Mouse (Mus musculus): ENCODE measurements around the gene Tas2r105. TPM values are rescaled to one million over a fixed set of nuclear protein-coding genes. Genes with fewer than 3 reads are reported as not detected.

Gene Tas2r105
- not detected in 2 replicates for total RNA-seq (2012; rRNA removed)
- total RNA-seq (2014; rRNA removed) = not detected in 2 replicates
- not detected in 2 replicates for polyA plus RNA-seq (2012; ENCODE audit: insufficient read length, low read depth)

- no peaks in the 10 kb centered on the region for H3K79me2 ChIP-seq (replicated peaks; ENCODE audit: control insufficient read depth, extremely low read depth, insufficient read depth, poor library complexity, severe bottlenecking)
- in situ Hi-C loops (cut with MboI; ENCODE audit: low pct_ligation_motif_present, low pct_unique_long_range_greater_than_20kb, low sequenced_read_pairs) (no loop called here), dilution Hi-C loops (cut with MboI; ENCODE audit: extremely low pct_ligation_motif_present, extremely low pct_unique_long_range_greater_than_20kb, low sequenced_read_pairs) (no loop called here)
- no peak within 1 kb of the TSS for H3K9ac ChIP-seq (ENCODE audit: insufficient read depth, low read depth)
- H3K4me2 ChIP-seq (ENCODE audit: insufficient read depth, low read depth, poor library complexity, severe bottlenecking) = no peak within 1 kb of the TSS
- DNase-seq (ENCODE audit: extremely low read depth) = no peak
- H3K36me3 ChIP-seq (replicated peaks in 1 of 2; ENCODE audit: control insufficient read depth in 1 of 2, insufficient read depth in 1 of 2, low read length in 1 of 2) = no peaks in the 10 kb centered on the region
- no peak for TF ChIP-seq IRF4 (IDR thresholded peaks at IDR 0.05; ENCODE audit: low read depth, low read length)
- TF ChIP-seq POLR2AphosphoS2 (IDR thresholded peaks at IDR 0.05; ENCODE audit: low read depth, low read length) = no peak
- TF ChIP-seq MAX (IDR thresholded peaks at IDR 0.05; ENCODE audit: low read length) = no peak
- no peak for TF ChIP-seq GABPA (IDR thresholded peaks at IDR 0.05; ENCODE audit: insufficient replicate concordance, low read depth, low read length)
- no peak for TF ChIP-seq PAX5 (IDR thresholded peaks at IDR 0.05; ENCODE audit: low read length)
- no peak for TF ChIP-seq JUND (conservative IDR thresholded peaks at IDR 0.05; ENCODE audit: low read depth, low read length)
- TF ChIP-seq ZNF384 (IDR thresholded peaks at IDR 0.05; ENCODE audit: low read depth, low read length) = no peak
- TF ChIP-seq SIN3A (IDR thresholded peaks at IDR 0.05; ENCODE audit: low read length) = no peak
- no peak for TF ChIP-seq MXI1 (IDR thresholded peaks at IDR 0.05; ENCODE audit: low read depth, low read length)
- TF ChIP-seq ZMIZ1 (IDR thresholded peaks at IDR 0.05; ENCODE audit: low read depth, low read length) = no peak
- TF ChIP-seq JUN (IDR thresholded peaks at IDR 0.05; ENCODE audit: insufficient read depth, low read depth, low read length) = no peak
- TF ChIP-seq EP300 (IDR thresholded peaks at IDR 0.05; ENCODE audit: low read length) = no peak
- no peak for TF ChIP-seq TBP (conservative IDR thresholded peaks at IDR 0.05; ENCODE audit: low read depth, low read length)
- TF ChIP-seq CHD2 (IDR thresholded peaks at IDR 0.05; ENCODE audit: low read length) = no peak
- TF ChIP-seq ELF1 (IDR thresholded peaks at IDR 0.05; ENCODE audit: low read depth, low read length) = no peak
- TF ChIP-seq USF2 (conservative IDR thresholded peaks at IDR 0.05; ENCODE audit: low read depth, low read length) = no peak
- TF ChIP-seq NELFE (IDR thresholded peaks at IDR 0.05; ENCODE audit: low read depth, low read length) = no peak
- H3K9me3 ChIP-seq (replicated peaks; ENCODE audit: low read length) = peaks cover 20% of the 10 kb centered on the region
- no peaks in the 10 kb centered on the region for H3K27me3 ChIP-seq (replicated peaks)
- H3K4me1 ChIP-seq (ENCODE audit: control insufficient read depth in 1 of 2, insufficient read depth in 2 of 2) = no peaks in the 10 kb centered on the region
- H3K27ac ChIP-seq (ENCODE audit: insufficient read depth, low read depth) = no peak within 1 kb of the TSS
- no peak within 1 kb of the TSS for H3K4me3 ChIP-seq (replicated peaks in 1 of 3; ENCODE audit: low read depth in 2 of 3, low read length in 2 of 3, poor library complexity in 1 of 3)
Observed at GRCm38 (mm10) chr6:131687395-131687794, at the start of gene Tas2r105. Gene Tas2r105, minus strand, starts transcription at chr6:131687495.

- no peak overlapping the region for H3K4me2 ChIP-seq (ENCODE audit: insufficient read depth, low read depth, poor library complexity, severe bottlenecking)
- H3K9me3 ChIP-seq (replicated peaks; ENCODE audit: low read length) = peaks cover 15% of the 10 kb centered on the region
- H3K79me2 ChIP-seq (replicated peaks; ENCODE audit: control insufficient read depth, extremely low read depth, insufficient read depth, poor library complexity, severe bottlenecking) = no peaks in the 10 kb centered on the region
- no peaks in the 10 kb centered on the region for H3K36me3 ChIP-seq (replicated peaks in 1 of 2; ENCODE audit: control insufficient read depth in 1 of 2, insufficient read depth in 1 of 2, low read length in 1 of 2)
- no peak overlapping the region for H3K4me3 ChIP-seq (replicated peaks in 1 of 3; ENCODE audit: low read depth in 2 of 3, low read length in 2 of 3, poor library complexity in 1 of 3)
- TF ChIP-seq CTCF (conservative IDR thresholded peaks at IDR 0.05 in 1 of 2, IDR thresholded peaks at IDR 0.05 in 1 of 2; ENCODE audit: low read depth in 2 of 2, low read length in 2 of 2) (peak in 1 of 2 experiments; percentile 33; a peak in 2 of 4 replicates), ELF1 (IDR thresholded peaks at IDR 0.05; ENCODE audit: low read depth, low read length) (no peak)
- dilution Hi-C loops (cut with MboI; ENCODE audit: extremely low pct_ligation_motif_present, extremely low pct_unique_long_range_greater_than_20kb, low sequenced_read_pairs) = no loop called here
- in situ Hi-C loops (cut with MboI; ENCODE audit: low pct_ligation_motif_present, low pct_unique_long_range_greater_than_20kb, low sequenced_read_pairs) = no loop called here
- H3K27ac ChIP-seq (ENCODE audit: insufficient read depth, low read depth) = no peak overlapping the region
- H3K4me1 ChIP-seq (ENCODE audit: control insufficient read depth in 1 of 2, insufficient read depth in 2 of 2) = no peaks in the 10 kb centered on the region
- DNase-seq (ENCODE audit: extremely low read depth) = no peak
- no peak overlapping the region for H3K9ac ChIP-seq (ENCODE audit: insufficient read depth, low read depth)
- H3K27me3 ChIP-seq (replicated peaks) = no peaks in the 10 kb centered on the region
Observed at GRCm38 (mm10) chr6:131712803-131713202, 25.5 kb upstream of the Tas2r105 start.

All from CH12.LX (cell line).